Mouse (Mus musculus) forebrain, postnatal 0 days (tissue): Measurements from ENCODE around the gene Lgr6. TPM values are rescaled to one million over a fixed set of nuclear protein-coding genes. Genes with fewer than 3 reads are reported as not detected.
A peak's percentile ranks its signal among the peaks of the same experiment; 100 is the strongest.

Experiments
- ATAC-seq: fragments of 200-750 bp; cut with Nextera tagmentation; 2 replicates; pipeline ENCODE4 v1.8.0; 2017; ENCODE audit warnings: mild to moderate bottlenecking, moderate library complexity
- DNase-seq: peaks from one replicate; pipeline ENCODE4 v3.0.0-alpha.2; 2015
- H3K27ac ChIP-seq: fragments of 300-500 bp; sonication (generic); 2 replicates; pipeline ENCODE4 v1.5.1; 2014; ENCODE audit warnings: low read depth, mild to moderate bottlenecking, antibody characterized with exemption, low read length, moderate library complexity, mixed read lengths
- H3K27me3 ChIP-seq: fragments of 300-500 bp; sonication (generic); 2 replicates; pipeline ENCODE4 v1.6.1; 2014; ENCODE audit warnings: mild to moderate bottlenecking, low read length, mixed read lengths; ENCODE audit not compliant: insufficient read depth
- H3K36me3 ChIP-seq: fragments of 300-500 bp; sonication (generic); 2 replicates; pipeline ENCODE4 v1.6.1; 2014; ENCODE audit warnings: mild to moderate bottlenecking, moderate library complexity; ENCODE audit not compliant: insufficient read depth
- H3K4me1 ChIP-seq: fragments of 300-500 bp; sonication (generic); 2 replicates; pipeline ENCODE4 v1.6.1; 2014; ENCODE audit warnings: antibody characterized with exemption; ENCODE audit not compliant: insufficient read depth
- H3K4me2 ChIP-seq: fragments of 300-500 bp; sonication (generic); 2 replicates; pipeline ENCODE4 v1.6.1; 2014; ENCODE audit warnings: low read depth, mild to moderate bottlenecking, moderate library complexity
- H3K4me3 ChIP-seq: fragments of 300-500 bp; sonication (generic); 2 replicates; pipeline ENCODE4 v1.5.1; 2014; ENCODE audit warnings: low read depth, low read length, mixed read lengths
- H3K9ac ChIP-seq: fragments of 300-500 bp; sonication (generic); 2 replicates; pipeline ENCODE4 v1.6.1; 2014; ENCODE audit warnings: mild to moderate bottlenecking
- H3K9me3 ChIP-seq: fragments of 300-500 bp; sonication (generic); 2 replicates; pipeline ENCODE4 v1.6.1; 2016; ENCODE audit warnings: low read length
- CTCF ChIP-seq: sonication (generic); IDR thresholded peaks from 2 replicates; pipeline ENCODE4 v1.5.1; 2016; ENCODE audit warnings: antibody characterized with exemption, control low read depth, low read depth
- WGBS: fragments of 180-500 bp; shearing (Covaris S2); extraction: QIAGEN DNeasy Blood & Tissue Kit; methylation state at CpG from one replicate; pipeline ENCODE4 v1.1.7; 2014; 5-methylcytosine and 5-hydroxymethylcytosine counted together
- polyA plus RNA-seq: library from polyadenylated mRNA; unstranded; fragments of >200 nt; fragmentation: Nextera tagmentation; extraction: Ambion mirVana; gene quantifications from 2 replicates; pipeline ENCODE4 v1.2.1, GENCODE M21; 2015
- total RNA-seq: library from RNA; depleted of rRNA; stranded (reverse); fragments of >200 nt; gene quantifications from 2 replicates; pipeline ENCODE4 v1.2.3, GENCODE M21; 2014

Gene Lgr6
- total and polyA plus RNA-seq, 2 experiments from 2014 or later: 1.6 to 2.8 TPM

GRCm38 (mm10) chr1:134965430-134965829 is 139.6 kb downstream of the Lgr6 start:
- H3K4me1 ChIP-seq: no peaks in the 10 kb centered on the region
- WGBS: 97% methylated on average over 2 of the region's 2 CpGs
- H3K4me3 ChIP-seq: no peak overlapping the region
- H3K4me2 ChIP-seq: no peak overlapping the region
- H3K27me3 ChIP-seq: no peaks in the 10 kb centered on the region
- DNase-seq (no peak), ATAC-seq (no peak)
- H3K36me3 ChIP-seq: no peaks in the 10 kb centered on the region
- no peaks in the 10 kb centered on the region for H3K9me3 ChIP-seq
- H3K27ac ChIP-seq: no peak overlapping the region
- no peak for TF ChIP-seq CTCF
- no peak overlapping the region for H3K9ac ChIP-seq

- H3K9me3 ChIP-seq: no peaks in the 10 kb centered on the region
- no peak for TF ChIP-seq CTCF
- H3K36me3 ChIP-seq: no peaks in the 10 kb centered on the region
- peak overlapping the region; percentile 72 for H3K4me3 ChIP-seq
- WGBS: 2% methylated on average over 11 of the region's 11 CpGs
- H3K4me2 ChIP-seq: peak overlapping the region; percentile 83
- no peaks in the 10 kb centered on the region for H3K27me3 ChIP-seq
- DNase-seq (no peak), ATAC-seq (peak; percentile 40; the same call in 1 of the 2 replicates)
- no peaks in the 10 kb centered on the region for H3K4me1 ChIP-seq
- H3K27ac ChIP-seq: 0 out of 2 replicates have a peak overlapping the region, but pooled peaks have one; percentile 29
- peak overlapping the region; percentile 53 for H3K9ac ChIP-seq
These were observed 142.3 kb downstream of the Lgr6 start for GRCm38 (mm10) chr1:134962821-134963220.

GRCm38 (mm10) chr1:134962053-134962803 is 142.8 kb downstream of the Lgr6 start, which contains the start of gene Ube2t:
Gene Ube2t, plus strand, starts transcription at chr1:134962565.
- 3% methylated on average over 50 of the region's 50 CpGs for WGBS
- H3K9ac ChIP-seq: peak within 1 kb of the TSS; percentile 53

GRCm38 (mm10) chr1:134960634-134961033 is 144.4 kb downstream of the Lgr6 start:
- no peak for DNase-seq
- H3K4me2 ChIP-seq: no peak overlapping the region

More at GRCm38 (mm10) chr1:134962053-134962803, 142.8 kb downstream of the Lgr6 start, which contains the start of gene Ube2t:
- no peak; the same call in 1 of the 2 replicates for TF ChIP-seq CTCF
- H3K4me3 ChIP-seq: peak within 1 kb of the TSS; percentile 72
- peak; percentile 96 for DNase-seq
- no peaks in the 10 kb centered on the region for H3K4me1 ChIP-seq
- H3K9me3 ChIP-seq: no peaks in the 10 kb centered on the region
- peak within 1 kb of the TSS; percentile 83 for H3K4me2 ChIP-seq
- peak; percentile 100 for ATAC-seq
- 0 out of 2 replicates have a peak within 1 kb of the TSS, but pooled peaks have one; percentile 29 for H3K27ac ChIP-seq
- no peaks in the 10 kb centered on the region for H3K27me3 ChIP-seq
- H3K36me3 ChIP-seq: no peaks in the 10 kb centered on the region

GRCm38 (mm10) chr1:134955637-134956176 is 149.4 kb downstream of the Lgr6 start, which contains the start of gene Ppp1r12b:
Gene Ppp1r12b, minus strand, starts transcription at chr1:134955942.
- no peaks in the 10 kb centered on the region for H3K9me3 ChIP-seq
- 1% methylated on average over 39 of the region's 39 CpGs for WGBS
- DNase-seq: peak; percentile 99
- no peaks in the 10 kb centered on the region for H3K36me3 ChIP-seq
- peaks cover 12% of the 10 kb centered on the region; the same call in 1 of the 2 replicates for H3K4me1 ChIP-seq
- peak; percentile 100 for ATAC-seq
- H3K27me3 ChIP-seq: no peaks in the 10 kb centered on the region
- TF ChIP-seq CTCF: peak; percentile 65
- peak within 1 kb of the TSS; percentile 82 for H3K4me2 ChIP-seq
- H3K9ac ChIP-seq: peak within 1 kb of the TSS; percentile 91
- H3K27ac ChIP-seq: peak within 1 kb of the TSS; percentile 91
- H3K4me3 ChIP-seq: peak within 1 kb of the TSS; percentile 86

More at GRCm38 (mm10) chr1:134960634-134961033, 144.4 kb downstream of the Lgr6 start:
- H3K4me1 ChIP-seq: no peaks in the 10 kb centered on the region
- peak; percentile 58 for TF ChIP-seq CTCF
- no peak overlapping the region for H3K4me3 ChIP-seq
- no peak for ATAC-seq
- no peak overlapping the region for H3K27ac ChIP-seq
- no peaks in the 10 kb centered on the region for H3K27me3 ChIP-seq
- H3K9ac ChIP-seq: no peak overlapping the region
- 54% methylated on average over 7 of the region's 7 CpGs for WGBS
- no peaks in the 10 kb centered on the region for H3K36me3 ChIP-seq
- no peaks in the 10 kb centered on the region for H3K9me3 ChIP-seq

GRCm38 (mm10) chr1:134955050-134955636 is 149.9 kb downstream of the Lgr6 start:
- no peaks in the 10 kb centered on the region for H3K27me3 ChIP-seq
- peak overlapping the region; percentile 91 for H3K27ac ChIP-seq
- DNase-seq (no peak), ATAC-seq (0 out of 2 replicates have a peak, but pooled peaks have one; percentile 0)
- peak overlapping the region; percentile 86 for H3K4me3 ChIP-seq
- peak overlapping the region; percentile 82 for H3K4me2 ChIP-seq
- no peak for TF ChIP-seq CTCF
- no peaks in the 10 kb centered on the region for H3K36me3 ChIP-seq
- H3K9me3 ChIP-seq: no peaks in the 10 kb centered on the region
- peak overlapping the region; percentile 91 for H3K9ac ChIP-seq
- WGBS: 4% methylated on average over 16 of the region's 16 CpGs
- peaks cover 12% of the 10 kb centered on the region; the same call in 1 of the 2 replicates for H3K4me1 ChIP-seq
